Mouse (Mus musculus) heart, embryonic 12.5 days (tissue): ENCODE measurements around the gene Slc4a2. TPM values are rescaled to one million over a fixed set of nuclear protein-coding genes. Genes with fewer than 3 reads are reported as not detected.

ENCODE experiments used
- ATAC-seq: fragments of 200-750 bp; cut with Nextera tagmentation; 2 replicates; pipeline ENCODE4 v1.8.0; 2017; ENCODE audit warnings: moderate TSS enrichment, moderate library complexity; ENCODE audit not compliant: insufficient number of reproducible peaks, low FRiP score
- H3K27ac ChIP-seq: fragments of 300-500 bp; sonication (generic); 2 replicates; pipeline ENCODE4 v1.5.1; 2016; ENCODE audit warnings: mild to moderate bottlenecking, moderate library complexity; ENCODE audit not compliant: poor library complexity, severe bottlenecking
- H3K27me3 ChIP-seq: fragments of 300-500 bp; sonication (generic); replicated peaks from 2 replicates; pipeline ENCODE4 v1.6.1; 2016; ENCODE audit warnings: mild to moderate bottlenecking, moderate library complexity
- H3K36me3 ChIP-seq: fragments of 300-500 bp; sonication (generic); 2 replicates; pipeline ENCODE4 v1.6.1; 2016; ENCODE audit warnings: mild to moderate bottlenecking, moderate library complexity
- H3K4me1 ChIP-seq: fragments of 300-500 bp; sonication (generic); replicated peaks from 2 replicates; pipeline ENCODE4 v1.6.1; 2016; ENCODE audit warnings: mild to moderate bottlenecking
- H3K4me2 ChIP-seq: fragments of 300-500 bp; sonication (generic); 2 replicates; pipeline ENCODE4 v1.6.1; 2016; ENCODE audit warnings: mild to moderate bottlenecking, moderate library complexity
- H3K4me3 ChIP-seq: fragments of 300-500 bp; sonication (generic); 2 replicates; pipeline ENCODE4 v1.5.1; 2016; ENCODE audit warnings: mild to moderate bottlenecking
- H3K9ac ChIP-seq: fragments of 300-500 bp; sonication (generic); 2 replicates; pipeline ENCODE4 v1.6.1; 2016; ENCODE audit warnings: mild to moderate bottlenecking, moderate library complexity
- H3K9me3 ChIP-seq: fragments of 300-500 bp; sonication (generic); replicated peaks from 2 replicates; pipeline ENCODE4 v1.6.1; 2016; ENCODE audit warnings: mild to moderate bottlenecking, moderate library complexity
- WGBS: fragments of 180-500 bp; shearing (Covaris S2); methylation state at CpG from one replicate; pipeline ENCODE4 v1.1.7; 2016; 5-methylcytosine and 5-hydroxymethylcytosine counted together
- polyA plus RNA-seq: library from polyadenylated mRNA; unstranded; fragments of >200 nt; fragmentation: Nextera tagmentation; extraction: Ambion mirVana; gene quantifications from 2 replicates; pipeline ENCODE4 v1.2.1, GENCODE M21; 2016

The Slc4a2 gene
- 31.1 and 39.4 TPM in 2 replicates for polyA plus RNA-seq

DNA sequence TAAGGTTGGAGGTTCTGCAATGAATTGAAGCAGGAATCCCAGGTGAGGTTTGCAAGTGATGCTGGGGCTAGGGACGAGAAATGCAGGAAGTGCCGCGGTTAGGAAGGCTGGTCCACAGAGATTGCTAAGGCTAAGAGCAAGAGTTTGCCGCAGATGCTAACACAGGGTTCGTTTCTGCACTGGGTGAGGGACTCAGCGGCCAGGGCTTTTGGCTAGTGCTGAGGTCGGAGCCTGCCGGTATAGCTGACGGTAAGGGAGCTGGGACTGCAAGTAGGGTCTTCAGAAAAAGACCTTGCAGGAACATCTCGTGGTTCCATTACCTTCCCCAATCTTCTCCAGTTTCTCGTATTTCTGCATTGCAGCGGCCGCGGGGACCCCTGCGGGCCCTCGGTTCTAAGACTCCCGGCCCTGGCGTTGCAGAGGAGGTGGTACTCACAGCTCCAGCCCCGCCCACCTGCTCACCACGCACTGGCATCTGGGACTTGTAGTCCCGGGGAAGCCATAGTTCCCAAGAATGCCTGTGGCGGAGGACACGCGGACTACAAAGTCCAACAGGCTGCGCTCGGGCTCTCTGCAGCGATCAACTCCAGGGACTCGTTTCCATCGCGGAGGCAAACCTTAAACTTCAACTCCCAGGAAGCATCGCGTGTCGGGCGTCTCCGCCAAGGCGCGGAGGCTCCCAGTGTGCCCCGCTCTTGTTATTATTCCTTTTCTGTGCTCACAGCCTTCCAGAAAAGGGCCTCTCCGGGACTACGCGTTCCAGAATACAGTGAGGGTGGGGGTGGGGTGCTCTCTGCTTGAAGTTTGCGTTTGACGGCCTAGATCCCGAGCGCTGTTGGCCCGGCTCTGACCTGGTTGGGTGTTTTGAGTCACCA is at the start of gene Slc4a2, which contains the start of gene Cdk5:
Slc4a2 (plus strand) TSS at position 709 of the 875 bp plus-strand sequence.
Cdk5 (minus strand) TSS at position 402 of the 875 bp plus-strand sequence.
- Histone ChIP-seq H3K9ac (peak within 1 kb of the TSS; percentile 85), H3K27me3 (no peaks in the 10 kb centered on the region), H3K27ac (peak within 1 kb of the TSS; percentile 97), H3K4me2 (peak within 1 kb of the TSS; percentile 80), H3K4me3 (peak within 1 kb of the TSS; percentile 76), H3K4me1 (peaks cover 42% of the 10 kb centered on the region), H3K36me3 (peaks cover 21% of the 10 kb centered on the region), H3K9me3 (no peaks in the 10 kb centered on the region)
- WGBS = under 1% methylated on average over 46 of the region's 46 CpGs
- ATAC-seq = peak; percentile 93

DNA sequence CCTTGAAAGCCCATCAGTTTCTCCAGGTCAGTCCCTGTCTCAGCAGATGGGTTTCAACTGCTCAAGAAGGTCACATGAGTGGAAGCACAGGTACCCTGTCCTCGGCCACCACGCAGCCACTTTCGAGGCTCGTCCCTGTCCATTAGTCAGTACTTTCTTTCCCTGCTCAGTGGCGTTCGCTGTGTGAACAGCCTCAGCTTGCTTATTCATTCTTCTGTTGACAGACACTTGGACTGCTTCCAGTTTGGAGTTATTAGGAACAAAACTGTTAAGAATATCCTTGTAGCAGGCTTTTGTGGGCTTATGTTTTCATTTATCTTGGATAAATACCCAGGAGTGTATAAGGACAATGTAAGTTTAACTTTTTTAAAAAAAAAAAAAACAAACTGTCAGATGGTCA is 49.4 kb upstream of the Slc4a2 start:
- no peak for ATAC-seq
- Histone ChIP-seq H3K36me3 (no peaks in the 10 kb centered on the region), H3K27me3 (no peaks in the 10 kb centered on the region), H3K9me3 (no peaks in the 10 kb centered on the region), H3K4me3 (no peak overlapping the region), H3K4me1 (peaks cover 31% of the 10 kb centered on the region), H3K9ac (no peak overlapping the region), H3K4me2 (0 out of 2 replicates have a peak overlapping the region, but pooled peaks have one; percentile 22), H3K27ac (no peak overlapping the region)
- WGBS = 17% methylated on average over 6 of the region's 6 CpGs

DNA sequence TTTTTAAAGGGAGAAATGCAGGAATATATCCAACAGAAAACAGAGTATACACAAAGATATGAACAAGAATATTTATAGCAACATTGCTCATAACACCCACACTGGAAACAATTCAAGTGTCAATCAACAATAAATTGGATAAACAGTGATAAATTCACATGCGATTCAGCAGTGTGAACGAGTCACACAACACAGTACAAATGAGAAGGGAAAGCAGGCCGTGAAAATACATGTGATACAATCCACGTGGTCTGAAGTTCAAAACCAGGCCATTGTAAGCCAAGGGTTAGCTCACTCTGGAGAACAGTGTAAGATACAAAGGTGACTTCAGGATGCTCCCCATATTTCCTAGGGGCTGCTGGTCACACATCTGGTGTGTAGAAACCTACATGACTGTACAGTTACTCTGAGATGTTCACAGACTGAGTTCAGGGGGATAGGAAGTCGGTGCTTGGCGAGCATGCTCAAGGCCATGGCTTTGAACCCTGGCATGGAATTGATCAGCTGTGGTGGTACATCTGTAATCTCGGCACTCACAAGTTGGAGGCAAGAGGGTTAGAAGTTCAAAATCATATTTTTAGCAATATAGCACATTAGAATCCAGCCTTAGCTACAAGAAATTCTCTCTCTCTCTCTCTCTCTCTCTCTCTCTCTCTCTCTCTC is 48.8 kb upstream of the Slc4a2 start:
- Histone ChIP-seq H3K4me1 (peaks cover 37% of the 10 kb centered on the region), H3K9ac (no peak overlapping the region), H3K9me3 (no peaks in the 10 kb centered on the region), H3K36me3 (no peaks in the 10 kb centered on the region), H3K27me3 (no peaks in the 10 kb centered on the region), H3K4me2 (no peak overlapping the region), H3K4me3 (no peak overlapping the region), H3K27ac (no peak overlapping the region)
- no peak for ATAC-seq
- WGBS = 64% methylated on average over 7 of the region's 7 CpGs

DNA sequence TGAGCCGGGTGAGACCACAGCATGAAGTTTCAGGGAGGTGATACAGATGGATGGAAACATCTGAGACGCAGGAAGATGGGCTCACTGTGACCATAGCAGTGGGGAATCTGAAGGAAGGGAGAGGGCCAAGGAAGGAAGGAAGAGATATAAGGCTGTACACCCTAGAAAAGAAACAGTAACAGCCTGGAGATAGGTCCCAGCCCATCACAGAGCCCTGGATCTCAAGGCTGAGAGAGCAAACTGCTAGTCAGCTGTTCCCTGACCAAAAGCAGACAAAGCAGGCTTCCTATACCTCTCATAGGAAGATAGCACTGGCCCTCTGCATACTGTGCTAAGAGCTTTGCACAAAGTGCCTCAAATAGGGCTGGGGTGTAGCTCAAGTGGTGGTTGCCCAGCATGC is 44.9 kb upstream of the Slc4a2 start:
- no peaks in the 10 kb centered on the region for H3K36me3 ChIP-seq
- WGBS = 62% methylated on average over 2 of the region's 2 CpGs
- peaks cover 50% of the 10 kb centered on the region for H3K4me1 ChIP-seq

DNA sequence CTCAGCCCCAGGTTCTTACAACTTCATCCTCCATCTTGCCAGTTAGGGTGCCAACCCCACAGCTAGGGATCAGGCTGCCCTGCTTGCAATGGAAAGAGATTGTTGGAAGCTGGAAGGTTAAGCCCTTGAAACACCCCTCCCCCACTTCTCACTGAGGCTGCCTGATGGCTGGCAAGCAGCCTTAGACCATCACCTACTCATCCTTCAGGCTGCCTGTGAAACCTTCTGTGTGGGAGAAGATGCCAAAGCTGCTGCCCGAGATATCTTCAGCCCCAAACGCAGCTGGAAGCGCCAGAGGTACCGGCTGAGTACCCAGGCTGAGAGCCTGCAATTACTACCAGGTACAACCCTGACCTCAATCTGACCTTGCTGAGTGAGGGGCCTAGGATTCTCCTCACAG is 44.1 kb upstream of the Slc4a2 start:
- 47% methylated on average over 4 of the region's 4 CpGs for WGBS
- H3K4me3 ChIP-seq = no peak overlapping the region
- ATAC-seq = no peak
- H3K27ac ChIP-seq = no peak overlapping the region
- no peaks in the 10 kb centered on the region for H3K27me3 ChIP-seq
- H3K9me3 ChIP-seq = no peaks in the 10 kb centered on the region
- H3K4me1 ChIP-seq = peaks cover 50% of the 10 kb centered on the region
- H3K4me2 ChIP-seq = no peak overlapping the region
- H3K36me3 ChIP-seq = no peaks in the 10 kb centered on the region
- no peak overlapping the region for H3K9ac ChIP-seq

More for the DNA sequence above, 44.9 kb upstream of the Slc4a2 start:
- no peak overlapping the region for H3K4me2 ChIP-seq
- H3K4me3 ChIP-seq = no peak overlapping the region
- H3K27me3 ChIP-seq = no peaks in the 10 kb centered on the region
- no peak for ATAC-seq
- H3K27ac ChIP-seq = no peak overlapping the region
- H3K9ac ChIP-seq = no peak overlapping the region
- H3K9me3 ChIP-seq = no peaks in the 10 kb centered on the region

DNA sequence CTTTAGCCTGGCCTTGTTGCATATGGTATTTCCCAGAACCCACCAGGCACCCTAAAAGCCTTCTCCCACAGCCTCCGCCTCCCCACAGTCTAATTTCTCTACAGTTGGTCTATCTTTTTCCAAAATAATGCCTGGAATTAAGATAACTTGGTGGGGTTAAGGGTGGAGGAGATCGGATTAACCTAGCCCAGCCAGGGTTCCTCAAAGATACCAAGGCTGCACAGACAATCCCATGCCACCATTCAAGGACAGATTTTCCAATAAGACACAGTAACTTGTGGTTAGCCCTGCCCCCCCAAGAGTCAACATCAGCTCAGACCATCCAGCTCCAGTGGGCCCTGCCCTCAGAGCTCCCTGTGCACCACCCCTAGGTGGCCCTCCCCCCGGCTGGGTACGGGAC is 43.1 kb upstream of the Slc4a2 start:
- Histone ChIP-seq H3K4me1 (peaks cover 53% of the 10 kb centered on the region), H3K9me3 (no peaks in the 10 kb centered on the region), H3K36me3 (no peaks in the 10 kb centered on the region), H3K4me3 (no peak overlapping the region), H3K9ac (no peak overlapping the region), H3K27me3 (0 out of 2 replicates have a peak, but pooled peaks cover 3% of the 10 kb centered on the region), H3K27ac (no peak overlapping the region), H3K4me2 (no peak overlapping the region)
- no peak for ATAC-seq
- WGBS = 85% methylated on average over 4 of the region's 4 CpGs

DNA sequence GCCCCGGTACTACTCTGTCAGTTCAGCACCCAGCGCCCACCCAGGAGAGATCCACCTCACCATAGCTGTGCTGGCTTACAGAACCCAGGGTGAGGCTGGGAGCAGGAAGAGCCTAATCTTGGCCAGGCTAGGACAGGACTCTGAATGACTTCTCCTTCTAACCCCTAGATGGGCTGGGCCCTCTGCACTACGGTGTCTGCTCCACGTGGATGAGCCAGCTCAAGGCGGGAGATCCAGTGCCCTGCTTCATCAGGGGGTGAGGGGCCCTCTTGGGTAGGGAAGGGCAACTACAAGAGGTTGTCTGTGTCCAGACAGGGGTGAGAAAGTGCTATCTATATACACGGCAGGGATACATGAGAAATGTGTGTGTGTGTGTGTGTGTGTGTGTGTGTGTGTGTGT is 42.2 kb upstream of the Slc4a2 start:
- H3K27ac ChIP-seq = no peak overlapping the region
- peaks cover 54% of the 10 kb centered on the region for H3K4me1 ChIP-seq

DNA sequence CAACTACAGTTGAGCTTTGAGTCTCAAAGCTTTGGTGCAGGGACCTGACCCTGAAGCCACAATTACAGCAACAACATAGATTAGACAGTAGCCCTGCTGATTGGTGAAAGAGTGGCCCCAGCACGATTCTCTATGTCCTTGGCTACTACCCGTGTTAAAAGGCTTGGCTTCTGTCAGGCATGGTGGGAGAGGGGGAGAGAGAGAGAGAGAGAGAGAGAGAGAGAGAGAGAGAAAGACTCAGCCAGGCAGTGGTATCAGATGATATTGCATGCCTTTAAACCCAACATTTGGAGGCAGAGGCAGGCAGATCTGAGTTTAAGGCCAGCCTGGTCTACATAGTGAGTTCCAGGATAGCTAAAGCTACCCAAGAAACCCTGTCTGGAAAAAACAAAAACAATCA is 41.6 kb upstream of the Slc4a2 start:
- WGBS = 55% methylated on average over 2 of the region's 2 CpGs
- Histone ChIP-seq H3K9ac (no peak overlapping the region), H3K4me3 (no peak overlapping the region), H3K27ac (no peak overlapping the region), H3K9me3 (no peaks in the 10 kb centered on the region), H3K27me3 (peaks cover 16% of the 10 kb centered on the region), H3K4me1 (peaks cover 56% of the 10 kb centered on the region), H3K4me2 (no peak overlapping the region), H3K36me3 (no peaks in the 10 kb centered on the region)
- ATAC-seq = no peak

More for the DNA sequence above, 42.2 kb upstream of the Slc4a2 start:
- no peak for ATAC-seq
- Histone ChIP-seq H3K36me3 (no peaks in the 10 kb centered on the region), H3K4me3 (no peak overlapping the region), H3K4me2 (no peak overlapping the region), H3K27me3 (peaks cover 11% of the 10 kb centered on the region), H3K9ac (no peak overlapping the region), H3K9me3 (no peaks in the 10 kb centered on the region)
- WGBS = 63% methylated on average over 6 of the region's 6 CpGs

DNA sequence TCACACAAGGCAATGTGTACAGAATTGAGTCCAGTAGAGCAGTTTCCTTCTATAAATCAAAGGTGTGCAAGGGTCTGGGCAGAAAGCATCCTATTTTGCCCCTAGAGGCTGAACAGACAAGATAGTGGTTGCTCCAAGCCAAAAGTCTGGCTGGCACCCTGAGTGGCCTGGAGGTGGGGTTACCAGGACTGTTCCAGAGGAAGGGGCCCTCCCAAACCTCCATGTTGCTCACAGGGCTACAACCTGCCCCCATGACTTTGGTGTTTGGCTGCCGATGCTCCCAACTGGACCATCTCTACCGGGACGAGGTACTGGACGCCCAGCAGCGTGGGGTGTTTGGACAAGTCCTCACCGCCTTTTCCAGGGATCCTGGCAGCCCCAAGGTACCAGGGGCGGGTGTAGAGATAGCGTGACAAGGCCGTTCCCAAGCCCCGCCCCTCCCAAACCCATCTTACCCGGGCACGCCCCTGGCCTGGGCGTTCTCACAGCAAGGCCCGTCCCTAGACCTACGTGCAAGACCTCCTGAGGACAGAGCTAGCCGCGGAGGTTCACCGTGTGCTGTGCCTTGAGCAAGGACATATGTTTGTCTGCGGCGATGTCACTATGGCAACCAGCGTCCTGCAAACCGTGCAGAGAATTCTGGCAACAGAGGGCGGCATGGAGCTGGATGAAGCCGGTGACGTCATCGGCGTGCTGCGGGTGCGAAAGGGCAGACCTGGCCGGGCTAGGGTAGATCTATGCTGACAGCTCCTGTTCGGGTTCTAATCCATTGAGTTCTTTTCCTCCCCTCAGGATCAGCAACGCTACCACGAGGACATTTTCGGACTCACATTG is 40.4 kb upstream of the Slc4a2 start:
- Histone ChIP-seq H3K4me3 (peak overlapping the region; percentile 43), H3K27me3 (peaks cover 18% of the 10 kb centered on the region), H3K4me2 (peak overlapping the region; percentile 66), H3K4me1 (peaks cover 64% of the 10 kb centered on the region), H3K9ac (peak overlapping the region; percentile 57), H3K27ac (peak overlapping the region; percentile 65), H3K36me3 (no peaks in the 10 kb centered on the region), H3K9me3 (no peaks in the 10 kb centered on the region)
- peak; percentile 82 for ATAC-seq
- under 1% methylated on average over 34 of the region's 34 CpGs for WGBS

DNA sequence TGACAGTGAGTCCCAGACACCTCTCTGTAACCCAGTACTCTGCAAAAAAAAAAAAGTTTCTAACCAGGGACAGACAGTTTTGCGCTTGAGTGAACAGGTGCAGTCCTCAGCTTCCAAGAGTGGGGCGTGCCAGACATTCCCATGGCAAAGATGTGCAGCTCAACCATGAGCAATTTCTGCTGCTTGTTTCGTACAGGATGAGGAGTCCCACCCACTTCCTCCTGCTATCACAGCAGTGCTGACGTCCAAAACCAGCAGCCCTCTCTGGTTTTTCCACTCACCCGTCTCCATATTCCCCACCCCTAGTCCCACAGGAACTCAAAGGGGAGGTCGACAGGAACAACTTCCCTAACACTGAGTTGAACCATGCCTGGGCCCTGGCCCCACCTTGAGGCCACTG is 39.2 kb upstream of the Slc4a2 start:
- ATAC-seq = peak; percentile 52
- H3K9ac ChIP-seq = no peak overlapping the region
- H3K9me3 ChIP-seq = no peaks in the 10 kb centered on the region
- peaks cover 18% of the 10 kb centered on the region for H3K27me3 ChIP-seq
- H3K4me2 ChIP-seq = no peak overlapping the region
- H3K4me3 ChIP-seq = no peak overlapping the region
- peak overlapping the region; percentile 65; the same call in 1 of the 2 replicates for H3K27ac ChIP-seq
- WGBS = 43% methylated on average over 6 of the region's 6 CpGs
- H3K36me3 ChIP-seq = no peaks in the 10 kb centered on the region
- H3K4me1 ChIP-seq = peaks cover 64% of the 10 kb centered on the region
